Mouse (Mus musculus): ENCODE measurements at regions not wholly inside any gene's neighbourhood (a gene's known extent, or its start where the extent isn't known, plus 50 kb on each side); places are given as distances from the start of the nearest gene placed in this dataset.

DNA sequence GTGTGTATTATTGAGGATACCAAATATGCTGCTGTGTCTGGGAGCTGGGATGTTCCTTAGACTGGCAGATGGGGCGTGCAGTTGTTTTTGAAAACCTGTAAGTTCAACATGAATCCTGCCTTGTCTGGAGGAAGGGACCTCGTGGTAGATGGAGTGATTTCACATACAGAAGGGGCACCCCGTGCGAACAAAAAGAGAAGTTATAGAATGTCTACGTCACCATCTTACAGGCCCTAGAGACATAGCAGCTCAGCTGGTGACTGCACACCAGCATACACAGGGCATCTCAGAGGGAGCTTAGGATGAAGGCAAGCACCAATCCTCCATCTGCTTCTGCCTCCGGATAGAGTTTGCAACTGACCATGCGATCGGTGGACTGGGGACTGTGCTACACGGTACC is 58.2 kb upstream of the Ddr1 start:
- no peak for TF ChIP-seq CTCF (conservative IDR thresholded peaks at IDR 0.05; ENCODE audit: low read length)
- TF ChIP-seq POU5F1 (IDR thresholded peaks at IDR 0.05; ENCODE audit: borderline replicate concordance, low read length): no peak
